Mouse (Mus musculus): ENCODE measurements around the gene Adh5. TPM values are rescaled to one million over a fixed set of nuclear protein-coding genes. Genes with fewer than 3 reads are reported as not detected.

Adh5 gene
- polyA plus RNA-seq (2015; fragmentation: Nextera tagmentation; extraction: Ambion mirVana), result 215 and 222 TPM in 2 replicates

DNA sequence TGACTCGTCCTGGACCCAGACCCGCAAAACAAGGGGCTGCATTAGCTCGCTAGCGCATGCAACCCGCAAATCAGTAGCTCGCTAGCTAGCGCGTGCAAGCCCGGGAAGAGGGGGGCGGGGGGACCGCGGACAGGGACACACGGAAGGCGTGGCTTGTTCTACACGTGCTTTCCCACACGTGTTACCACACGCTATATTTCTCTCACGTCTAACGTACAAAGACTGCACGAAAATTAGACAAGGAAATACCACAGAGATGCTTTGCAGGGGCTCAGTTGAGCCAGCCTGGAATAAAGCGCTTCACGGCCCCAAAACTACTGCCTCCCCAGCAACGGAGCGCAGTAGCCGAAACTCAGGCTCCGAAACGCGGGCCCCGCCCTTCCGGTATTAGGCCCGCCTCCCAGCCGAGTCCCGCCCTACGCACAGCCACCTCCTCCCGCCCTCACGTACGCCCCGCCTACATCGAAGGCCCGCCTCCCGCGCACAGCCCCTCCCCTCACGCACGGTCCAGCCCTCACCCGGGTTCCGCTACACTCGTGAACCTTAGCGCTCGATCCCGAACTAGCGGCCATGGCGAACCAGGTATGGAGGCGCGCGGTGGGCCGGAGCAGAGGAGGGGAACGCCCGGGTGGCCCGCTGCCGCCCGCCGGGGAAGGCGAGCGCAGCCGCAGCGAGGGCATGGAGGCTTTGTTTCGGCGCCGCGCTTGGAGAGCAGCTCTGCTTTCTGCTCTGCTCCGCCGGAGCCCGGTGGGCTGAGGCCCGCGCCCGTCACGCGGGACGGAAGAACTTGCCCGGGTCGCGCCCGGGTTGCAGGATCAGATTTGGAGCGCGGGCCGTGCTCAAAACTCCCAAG is at the start of gene Adh5:
Adh5 (plus strand) TSS at position 482 of the 853 bp plus-strand sequence.
- H3K4me3 ChIP-seq (replicated peaks), result peak within 1 kb of the TSS; percentile 82
- WGBS, result under 1% methylated on average over 86 of the region's 86 CpGs
- ATAC-seq, result peak; percentile 99
- H3K27ac ChIP-seq, result peak within 1 kb of the TSS; percentile 88
- peak within 1 kb of the TSS; percentile 96 for H3K9ac ChIP-seq
- no peaks in the 10 kb centered on the region for H3K9me3 ChIP-seq
- no peaks in the 10 kb centered on the region for H3K36me3 ChIP-seq
- peak within 1 kb of the TSS; percentile 92 for H3K4me2 ChIP-seq (replicated peaks)
- H3K4me1 ChIP-seq (replicated peaks), result peaks cover 8% of the 10 kb centered on the region
- H3K27me3 ChIP-seq (replicated peaks), result no peaks in the 10 kb centered on the region

DNA sequence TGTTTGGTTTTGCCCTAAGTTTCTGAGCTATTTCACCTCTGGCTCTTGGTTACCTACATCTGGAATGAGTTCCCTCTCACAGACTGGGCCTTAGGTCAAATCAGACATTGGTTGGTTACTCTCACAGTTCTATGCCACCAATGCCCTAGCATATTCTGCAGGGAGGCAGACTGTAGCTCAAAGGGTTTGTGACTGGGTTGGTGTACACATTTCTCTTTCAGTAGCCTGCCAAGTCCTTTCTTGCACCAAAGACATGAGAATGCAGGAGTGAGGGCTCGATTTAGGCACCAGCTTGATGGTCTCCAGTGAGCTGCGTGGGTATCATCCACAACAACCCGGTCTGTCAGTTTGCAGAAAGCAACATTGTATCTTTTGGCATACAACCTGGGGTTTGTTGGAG is 38.0 kb upstream of the Adh5 start:
- no peak for ATAC-seq

DNA sequence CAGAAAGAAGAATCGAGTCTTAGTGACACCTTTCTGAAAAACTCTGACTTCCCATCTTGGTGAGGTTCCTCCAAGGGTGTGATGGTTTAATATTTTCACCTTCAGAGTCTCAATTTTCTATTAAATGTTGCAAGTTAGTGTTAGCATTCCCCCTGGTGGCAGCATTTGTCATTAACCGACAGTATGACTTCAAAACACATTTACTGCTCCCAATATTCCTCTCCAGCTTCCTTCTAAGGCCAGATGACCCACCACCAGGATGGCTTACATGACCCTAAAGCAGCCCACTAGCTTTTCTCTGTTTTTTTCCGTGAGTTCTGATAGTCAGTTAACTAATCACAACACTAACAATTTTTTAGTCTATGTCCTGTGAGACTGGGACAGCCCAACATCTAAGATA is 37.6 kb upstream of the Adh5 start:
- Histone ChIP-seq H3K4me1 (replicated peaks) (no peaks in the 10 kb centered on the region), H3K9ac (no peak overlapping the region), H3K4me2 (replicated peaks) (no peak overlapping the region), H3K9me3 (no peaks in the 10 kb centered on the region), H3K36me3 (no peaks in the 10 kb centered on the region), H3K27me3 (replicated peaks) (no peaks in the 10 kb centered on the region), H3K27ac (no peak overlapping the region), H3K4me3 (replicated peaks) (no peak overlapping the region)
- WGBS, result 45% methylated on average over 3 of the region's 3 CpGs
- no peak for ATAC-seq

More for the DNA sequence above, 38.0 kb upstream of the Adh5 start:
- no peaks in the 10 kb centered on the region for H3K36me3 ChIP-seq
- no peaks in the 10 kb centered on the region for H3K4me1 ChIP-seq (replicated peaks)
- H3K27ac ChIP-seq, result no peak overlapping the region
- WGBS, result 81% methylated on average over 3 of the region's 3 CpGs
- no peaks in the 10 kb centered on the region for H3K9me3 ChIP-seq
- H3K27me3 ChIP-seq (replicated peaks), result no peaks in the 10 kb centered on the region
- H3K9ac ChIP-seq, result no peak overlapping the region
- no peak overlapping the region for H3K4me3 ChIP-seq (replicated peaks)
- H3K4me2 ChIP-seq (replicated peaks), result no peak overlapping the region

DNA sequence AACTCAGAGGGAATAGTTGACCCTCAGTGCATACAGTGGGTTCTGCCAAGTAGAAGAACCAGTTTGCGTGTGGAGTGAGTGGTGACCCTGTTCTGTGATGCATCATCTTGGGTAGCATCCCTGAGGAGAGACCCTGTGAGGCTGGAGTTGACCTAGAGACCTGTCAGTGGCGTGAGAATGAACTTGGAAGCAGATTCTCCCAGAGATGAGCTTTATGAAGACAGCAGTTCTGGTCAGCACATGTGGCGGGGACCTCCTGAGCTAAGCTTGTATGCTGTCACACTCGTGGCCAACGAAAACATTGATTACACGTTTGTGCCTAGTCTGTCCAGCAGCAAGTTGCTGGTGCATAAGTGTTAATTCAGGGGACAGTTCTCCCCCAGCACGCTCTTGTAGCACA is 37.1 kb upstream of the Adh5 start:
- Histone ChIP-seq H3K4me2 (replicated peaks) (no peak overlapping the region), H3K4me1 (replicated peaks) (no peaks in the 10 kb centered on the region), H3K36me3 (no peaks in the 10 kb centered on the region), H3K27ac (no peak overlapping the region), H3K9me3 (no peaks in the 10 kb centered on the region), H3K4me3 (replicated peaks) (no peak overlapping the region), H3K9ac (no peak overlapping the region), H3K27me3 (replicated peaks) (no peaks in the 10 kb centered on the region)
- 79% methylated on average over 7 of the region's 7 CpGs for WGBS
- no peak for ATAC-seq

DNA sequence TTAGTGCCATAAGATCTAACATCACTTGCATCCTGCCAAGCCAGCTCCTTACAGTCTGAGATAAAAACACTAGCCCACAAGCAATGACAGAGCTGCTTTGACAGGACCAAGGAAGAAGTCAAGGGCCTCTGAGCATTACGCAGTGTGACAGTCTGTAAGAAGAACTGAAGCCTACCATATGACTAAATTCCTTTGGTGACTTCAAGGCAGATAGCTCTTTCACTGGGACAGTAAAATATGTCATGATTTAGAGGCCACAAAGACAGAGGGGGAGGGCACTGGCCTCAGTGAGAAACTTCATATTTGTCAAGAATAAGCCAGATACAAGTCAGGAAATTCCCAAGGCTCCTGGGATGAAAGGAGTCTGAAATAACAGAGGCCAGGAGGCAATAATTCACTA is 35.0 kb upstream of the Adh5 start:
- no peaks in the 10 kb centered on the region for H3K9me3 ChIP-seq
- H3K9ac ChIP-seq, result no peak overlapping the region
- 84% methylated on average over 1 of the region's 1 CpGs for WGBS
- H3K4me1 ChIP-seq (replicated peaks), result no peaks in the 10 kb centered on the region
- ATAC-seq, result no peak
- H3K4me2 ChIP-seq (replicated peaks), result no peak overlapping the region
- no peak overlapping the region for H3K27ac ChIP-seq
- no peaks in the 10 kb centered on the region for H3K36me3 ChIP-seq
- no peaks in the 10 kb centered on the region for H3K27me3 ChIP-seq (replicated peaks)
- no peak overlapping the region for H3K4me3 ChIP-seq (replicated peaks)

DNA sequence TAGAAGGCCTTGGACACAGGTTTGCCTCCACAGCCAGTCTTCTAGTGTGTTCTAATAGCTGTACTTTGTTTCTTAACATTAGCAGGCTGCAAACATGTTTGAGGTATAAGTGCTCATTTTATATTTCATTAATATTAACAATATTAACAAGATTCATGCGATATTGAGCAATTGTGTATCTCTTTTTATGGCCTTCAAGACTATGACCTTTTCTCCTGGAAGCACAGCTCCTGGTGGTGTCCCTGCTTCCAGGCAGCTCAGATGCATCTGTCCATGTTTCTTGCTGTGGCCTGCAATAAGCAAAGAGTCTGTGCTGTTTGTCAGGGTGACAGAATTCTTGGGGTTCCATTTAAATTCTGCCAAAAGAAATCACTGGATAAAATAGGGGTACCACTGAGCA is 33.3 kb upstream of the Adh5 start:
- 65% methylated on average over 1 of the region's 1 CpGs for WGBS
- H3K4me1 ChIP-seq (replicated peaks), result no peaks in the 10 kb centered on the region
- ATAC-seq, result no peak

DNA sequence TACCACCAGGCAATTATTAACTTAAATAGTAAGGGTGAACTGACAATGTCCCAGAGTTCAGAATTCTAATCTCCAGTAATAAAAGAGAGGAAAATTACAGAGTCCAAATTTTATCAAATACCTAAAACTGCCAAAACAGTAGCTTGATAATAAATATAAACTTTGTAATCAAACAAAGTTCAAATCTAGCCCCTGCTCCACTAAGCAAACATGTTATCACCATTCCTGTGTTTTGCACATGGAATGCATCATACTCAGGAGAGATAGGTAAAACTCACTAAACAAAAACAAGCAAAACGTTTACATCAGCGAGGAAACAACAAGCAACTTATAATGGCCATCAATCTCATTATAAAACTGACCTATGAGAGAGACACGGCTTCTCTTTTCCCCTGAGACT is 32.7 kb upstream of the Adh5 start:
- Histone ChIP-seq H3K27me3 (replicated peaks) (no peaks in the 10 kb centered on the region), H3K27ac (no peak overlapping the region), H3K4me2 (replicated peaks) (no peak overlapping the region), H3K36me3 (no peaks in the 10 kb centered on the region), H3K4me1 (replicated peaks) (no peaks in the 10 kb centered on the region), H3K4me3 (replicated peaks) (no peak overlapping the region), H3K9ac (no peak overlapping the region), H3K9me3 (no peaks in the 10 kb centered on the region)
- WGBS, result 70% methylated on average over 3 of the region's 3 CpGs
- 0 out of 2 replicates have a peak, but pooled peaks have one; percentile 45 for ATAC-seq

More for the DNA sequence above, 33.3 kb upstream of the Adh5 start:
- Histone ChIP-seq H3K4me2 (replicated peaks) (no peak overlapping the region), H3K27me3 (replicated peaks) (no peaks in the 10 kb centered on the region), H3K27ac (no peak overlapping the region), H3K9me3 (no peaks in the 10 kb centered on the region), H3K9ac (no peak overlapping the region), H3K36me3 (no peaks in the 10 kb centered on the region), H3K4me3 (replicated peaks) (no peak overlapping the region)

DNA sequence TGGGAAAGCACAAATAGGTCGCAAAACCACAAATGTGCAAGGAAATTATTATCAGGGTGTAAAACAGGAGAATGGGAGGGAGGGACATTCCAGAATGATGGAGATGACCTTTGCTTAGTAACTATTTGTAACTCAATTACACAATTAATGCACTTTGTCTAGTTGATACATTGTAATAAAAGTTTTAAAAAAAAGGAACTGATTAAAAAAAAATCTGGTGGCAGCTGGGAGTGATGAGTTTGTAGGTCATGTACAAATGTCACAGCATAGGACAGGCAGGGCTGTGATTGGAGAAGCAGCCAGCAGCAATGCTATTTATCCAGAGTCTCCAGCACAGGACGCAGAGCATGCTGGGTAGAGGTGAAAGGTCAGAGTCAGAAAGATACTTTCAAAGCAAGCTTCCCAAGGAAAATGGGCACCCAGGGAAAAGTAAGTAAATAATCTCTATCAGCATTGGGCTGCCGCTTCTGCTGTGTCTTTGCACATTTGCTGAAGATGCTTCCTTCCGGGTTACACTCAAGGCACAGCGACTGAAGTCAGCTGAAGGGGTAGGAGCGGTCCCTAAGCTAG is 27.7 kb upstream of the Adh5 start, which contains the start of gene Adh4:
Adh4 (plus strand) TSS at position 346 of the 570 bp plus-strand sequence.
- no peak within 1 kb of the TSS for H3K27ac ChIP-seq
- no peak within 1 kb of the TSS for H3K9ac ChIP-seq
- 71% methylated on average over 6 of the region's 6 CpGs for WGBS
- H3K36me3 ChIP-seq, result no peaks in the 10 kb centered on the region
- no peak within 1 kb of the TSS for H3K4me3 ChIP-seq (replicated peaks)
- no peaks in the 10 kb centered on the region for H3K9me3 ChIP-seq
- H3K27me3 ChIP-seq (replicated peaks), result no peaks in the 10 kb centered on the region
- H3K4me2 ChIP-seq (replicated peaks), result no peak within 1 kb of the TSS
- no peak for ATAC-seq
- H3K4me1 ChIP-seq (replicated peaks), result no peaks in the 10 kb centered on the region

DNA sequence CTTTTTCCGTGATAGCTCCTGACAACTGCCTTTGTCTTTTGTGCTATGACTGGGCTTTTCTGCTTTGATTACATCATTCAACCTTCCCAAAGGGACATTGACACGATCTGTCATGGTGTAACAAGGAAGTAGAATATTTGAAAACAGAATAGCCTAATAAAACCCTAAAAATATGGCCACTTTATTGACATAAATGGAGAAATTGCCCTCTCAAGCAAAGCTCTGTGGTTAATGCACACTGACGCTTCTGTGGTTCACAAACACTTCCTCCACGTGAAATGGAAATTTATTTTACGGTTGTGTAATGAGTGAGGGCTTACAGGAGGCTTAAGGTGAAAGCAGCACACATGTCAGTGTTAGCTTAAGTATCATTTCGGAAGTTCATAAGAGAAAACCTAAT is 23.5 kb upstream of the Adh5 start:
- ATAC-seq, result peak; percentile 92
- Histone ChIP-seq H3K9ac (no peak overlapping the region), H3K4me1 (replicated peaks) (no peaks in the 10 kb centered on the region), H3K27me3 (replicated peaks) (no peaks in the 10 kb centered on the region), H3K27ac (peak overlapping the region; percentile 44; the same call in 1 of the 2 replicates), H3K36me3 (no peaks in the 10 kb centered on the region), H3K4me3 (replicated peaks) (no peak overlapping the region), H3K4me2 (replicated peaks) (no peak overlapping the region), H3K9me3 (no peaks in the 10 kb centered on the region)
- 63% methylated on average over 6 of the region's 6 CpGs for WGBS

DNA sequence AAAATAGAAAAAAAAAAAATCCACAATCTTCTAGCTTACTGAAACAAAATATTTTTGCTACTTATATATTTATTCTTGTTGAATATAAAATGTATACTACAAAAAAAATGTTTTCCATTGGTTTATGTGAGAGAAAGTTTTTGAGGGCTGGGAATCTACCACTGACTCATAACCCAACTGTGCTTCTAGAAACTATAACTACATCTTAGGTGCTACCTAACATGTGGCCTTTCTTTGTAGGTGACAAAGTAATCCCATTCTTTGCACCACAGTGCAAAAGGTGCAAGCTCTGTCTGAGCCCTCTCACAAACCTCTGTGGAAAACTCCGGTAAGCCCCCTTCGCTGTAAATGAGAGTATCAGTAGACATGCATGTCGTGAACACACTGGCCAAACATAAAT is 22.5 kb upstream of the Adh5 start:
- H3K4me3 ChIP-seq (replicated peaks), result no peak overlapping the region
- WGBS, result 88% methylated on average over 3 of the region's 3 CpGs
- no peaks in the 10 kb centered on the region for H3K4me1 ChIP-seq (replicated peaks)
- no peaks in the 10 kb centered on the region for H3K36me3 ChIP-seq
- H3K9me3 ChIP-seq, result no peaks in the 10 kb centered on the region
- H3K27ac ChIP-seq, result no peak overlapping the region
- no peak for ATAC-seq
- H3K9ac ChIP-seq, result no peak overlapping the region
- no peak overlapping the region for H3K4me2 ChIP-seq (replicated peaks)
- H3K27me3 ChIP-seq (replicated peaks), result no peaks in the 10 kb centered on the region

DNA sequence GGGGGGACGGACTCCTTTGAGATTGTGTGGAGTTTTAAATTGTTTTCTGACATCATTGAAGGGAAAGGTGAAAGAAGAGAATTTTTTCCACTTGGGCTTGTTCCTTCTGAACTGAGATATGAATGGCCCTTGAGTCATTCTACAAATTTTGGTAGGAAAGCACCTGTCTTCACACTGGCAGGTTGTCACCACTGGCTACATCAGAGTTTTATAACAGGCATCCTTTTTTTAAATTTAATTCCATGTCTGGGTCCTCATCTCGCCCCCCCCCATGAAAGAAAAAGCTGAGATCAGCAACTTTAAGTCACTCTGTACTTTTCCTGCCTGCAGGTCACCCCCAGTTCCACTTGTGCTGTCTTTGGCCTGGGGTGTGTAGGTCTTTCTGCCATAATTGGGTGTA is 19.2 kb upstream of the Adh5 start:
- Histone ChIP-seq H3K4me1 (replicated peaks) (no peaks in the 10 kb centered on the region), H3K9me3 (no peaks in the 10 kb centered on the region), H3K9ac (no peak overlapping the region), H3K4me2 (replicated peaks) (no peak overlapping the region), H3K27me3 (replicated peaks) (no peaks in the 10 kb centered on the region), H3K27ac (no peak overlapping the region), H3K36me3 (no peaks in the 10 kb centered on the region), H3K4me3 (replicated peaks) (no peak overlapping the region)
- ATAC-seq, result no peak
- 70% methylated on average over 2 of the region's 2 CpGs for WGBS

DNA sequence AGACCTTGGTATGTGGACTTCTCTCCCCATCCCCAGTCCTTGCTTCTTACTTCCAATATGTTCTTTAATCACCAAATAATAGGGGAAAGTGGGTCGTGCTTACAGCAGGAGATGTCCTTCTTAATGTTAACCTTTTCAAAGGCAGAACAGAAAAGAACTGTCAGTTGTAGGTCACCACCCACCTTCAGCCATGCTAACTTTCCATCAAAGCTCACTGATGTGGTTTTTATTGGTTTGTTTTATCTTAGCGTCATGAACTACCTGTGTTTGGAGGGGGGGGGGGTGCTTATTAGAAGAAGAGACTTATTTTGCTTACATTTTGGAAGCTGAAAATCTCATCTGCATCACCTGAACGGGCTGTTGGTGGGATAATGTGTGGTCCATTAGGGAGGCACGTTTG is 18.6 kb upstream of the Adh5 start:
- Histone ChIP-seq H3K9me3 (no peaks in the 10 kb centered on the region), H3K4me3 (replicated peaks) (no peak overlapping the region), H3K27me3 (replicated peaks) (no peaks in the 10 kb centered on the region), H3K4me1 (replicated peaks) (no peaks in the 10 kb centered on the region), H3K4me2 (replicated peaks) (no peak overlapping the region), H3K36me3 (no peaks in the 10 kb centered on the region), H3K9ac (no peak overlapping the region), H3K27ac (no peak overlapping the region)
- ATAC-seq, result no peak
- 53% methylated on average over 4 of the region's 4 CpGs for WGBS
